Mouse (Mus musculus) left cerebral cortex, adult 2 months (tissue): Measurements from ENCODE around the gene Ficd. TPM values are rescaled to one million over a fixed set of nuclear protein-coding genes. Genes with fewer than 3 reads are reported as not detected.
A peak's percentile ranks its signal among the peaks of the same experiment; 100 is the strongest.

Experiments
- DNase-seq, 2 experiments: peaks; one replicate each; pipeline ENCODE4 v3.0.0; 2021 to 2022; ENCODE audit warnings: low spot score in 2 of 2, mixed read lengths in 1 of 2; ENCODE audit errors: extremely low spot score in 1 of 2
- H3K27ac ChIP-seq: fragments of 200-600 bp; 2 replicates; pipeline ENCODE4 v1.8.1; 2022
- H3K4me3 ChIP-seq: fragments of 200-600 bp; 2 replicates; pipeline ENCODE4 v1.8.1; 2022
- CTCF ChIP-seq: fragments of 200-600 bp; IDR thresholded peaks from 2 replicates; pipeline ENCODE4 v1.8.1; 2022; ENCODE audit warnings: antibody characterized with exemption, mild to moderate bottlenecking, moderate library complexity
- intact Hi-C: fragments of 180-260 bp; cut with DNase I; formaldehyde crosslinking; loops from one replicate; pipeline ENCODE4 v1.15.1; 2025
- total RNA-seq, 2 experiments: library from RNA; stranded (reverse); gene quantifications; 2 replicates each; pipeline ENCODE4 v1.2.3; 2021

Ficd gene
- total RNA-seq, 2 experiments from 2014 or later = 11.1 to 11.3 TPM

DNA sequence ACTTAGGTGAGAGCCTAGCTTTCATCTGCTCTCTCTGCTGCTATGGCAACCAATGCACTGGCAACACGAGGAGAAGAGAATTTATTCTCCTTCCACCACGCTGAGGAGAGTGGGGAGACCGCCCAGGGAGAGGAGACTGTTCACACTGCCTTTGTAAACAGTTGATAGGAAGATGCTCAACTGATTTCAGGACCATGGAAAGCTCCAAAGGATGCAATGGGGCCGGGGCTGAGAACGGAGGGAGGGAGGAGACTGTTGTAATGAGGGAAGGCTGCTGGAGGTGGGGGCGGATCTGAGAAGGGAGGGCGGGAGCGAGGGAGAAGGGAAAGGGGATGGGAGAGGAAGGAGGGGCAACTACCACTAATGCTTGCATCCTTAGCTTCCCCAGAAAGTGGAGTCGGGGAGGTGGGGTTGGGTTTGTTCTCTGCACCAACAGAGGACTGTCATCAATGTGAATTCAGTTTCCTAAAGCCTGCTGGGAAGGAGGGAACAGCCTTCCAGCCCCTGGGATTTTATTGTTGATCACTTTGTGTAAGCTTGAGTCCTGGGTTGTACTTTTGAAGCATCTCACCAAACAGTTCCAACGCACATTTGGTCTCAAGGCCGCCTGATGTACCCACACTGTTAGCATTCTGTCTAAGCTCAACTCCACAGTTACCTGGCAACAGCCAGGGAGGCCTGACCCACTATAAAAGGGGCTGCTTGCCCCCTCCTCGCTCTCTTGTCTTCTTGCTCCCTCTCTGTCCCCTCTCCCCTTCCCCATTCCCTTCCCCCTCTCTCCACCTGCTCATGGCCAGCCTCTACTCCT lies 18.8 kb upstream of the Ficd start:
- TF ChIP-seq CTCF = no peak
- peak; percentile 45 to 68 for DNase-seq
- Histone ChIP-seq H3K4me3 (no peak overlapping the region), H3K27ac (peak overlapping the region; percentile 83)
- intact Hi-C loops = loop anchor here (1.0 kb wide), 1 partner anchor 122 kb away; no protein-coding TSS in a partner anchor

DNA sequence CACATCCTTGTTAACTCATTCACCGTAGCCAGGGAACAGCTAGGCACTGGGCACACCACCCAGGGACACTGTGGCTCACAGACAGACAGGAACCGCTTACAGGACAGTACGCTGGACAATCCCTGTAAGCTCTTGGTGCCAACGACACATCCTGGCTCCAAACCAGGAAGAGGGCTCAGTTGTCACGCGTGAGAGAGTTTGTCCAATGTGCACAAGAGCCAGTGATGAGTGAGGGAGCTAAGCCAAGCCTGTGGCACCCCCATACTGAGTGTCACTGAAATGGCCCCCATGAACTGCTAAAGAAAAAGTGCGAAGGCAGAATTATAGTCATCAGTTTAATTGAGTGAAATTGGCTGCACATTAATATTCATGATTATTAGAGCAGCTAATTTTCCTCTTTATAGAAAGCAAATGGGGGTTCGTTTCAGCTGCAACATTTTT lies 16.4 kb upstream of the Ficd start:
- DNase-seq = no peak
- intact Hi-C loops = no loop called here
- no peak overlapping the region for H3K4me3 ChIP-seq
- H3K27ac ChIP-seq = no peak overlapping the region
- TF ChIP-seq CTCF = no peak

DNA sequence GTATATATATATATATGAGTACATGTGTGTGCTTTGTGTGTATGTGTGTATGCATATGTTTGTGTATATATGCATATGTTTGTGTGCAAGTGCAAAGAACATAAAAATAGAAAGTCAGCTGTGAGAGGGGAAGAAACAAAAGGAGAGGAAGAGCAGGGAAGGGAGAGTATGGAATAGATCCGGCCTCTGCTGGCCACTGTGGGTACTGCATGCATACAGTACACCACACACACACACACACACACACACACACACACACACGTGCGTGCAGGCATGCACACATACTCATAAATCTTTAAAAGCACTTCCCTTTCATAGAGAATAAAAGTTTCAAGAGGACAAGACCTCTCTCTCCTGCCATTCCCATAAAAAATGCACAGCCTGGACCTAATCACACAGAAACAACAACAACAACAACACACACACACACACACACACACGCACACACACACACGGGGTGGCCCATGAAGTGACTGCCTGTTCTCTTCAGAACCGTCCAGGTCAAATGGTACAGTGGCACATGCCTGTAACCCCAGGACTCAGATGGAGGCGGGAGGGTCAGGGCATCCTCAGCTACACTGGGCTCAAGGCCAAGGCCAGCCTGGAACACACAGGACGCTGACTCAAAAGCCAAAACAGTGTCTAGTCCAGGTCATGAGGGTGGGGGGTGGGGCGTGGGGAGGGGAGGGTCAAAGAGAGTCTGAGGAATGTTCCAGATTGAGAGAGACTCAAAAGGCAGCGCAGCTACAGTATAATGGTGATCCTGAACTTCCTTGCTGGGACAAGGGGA lies 13.2 kb upstream of the Ficd start:
- DNase-seq = no peak
- Histone ChIP-seq H3K4me3 (no peak overlapping the region), H3K27ac (no peak overlapping the region)
- intact Hi-C loops = loop anchor here (5.0 kb wide), 1 partner anchor 230 kb away; the partner anchor contains the start of gene Wscd2
- peak; percentile 43 for TF ChIP-seq CTCF

DNA sequence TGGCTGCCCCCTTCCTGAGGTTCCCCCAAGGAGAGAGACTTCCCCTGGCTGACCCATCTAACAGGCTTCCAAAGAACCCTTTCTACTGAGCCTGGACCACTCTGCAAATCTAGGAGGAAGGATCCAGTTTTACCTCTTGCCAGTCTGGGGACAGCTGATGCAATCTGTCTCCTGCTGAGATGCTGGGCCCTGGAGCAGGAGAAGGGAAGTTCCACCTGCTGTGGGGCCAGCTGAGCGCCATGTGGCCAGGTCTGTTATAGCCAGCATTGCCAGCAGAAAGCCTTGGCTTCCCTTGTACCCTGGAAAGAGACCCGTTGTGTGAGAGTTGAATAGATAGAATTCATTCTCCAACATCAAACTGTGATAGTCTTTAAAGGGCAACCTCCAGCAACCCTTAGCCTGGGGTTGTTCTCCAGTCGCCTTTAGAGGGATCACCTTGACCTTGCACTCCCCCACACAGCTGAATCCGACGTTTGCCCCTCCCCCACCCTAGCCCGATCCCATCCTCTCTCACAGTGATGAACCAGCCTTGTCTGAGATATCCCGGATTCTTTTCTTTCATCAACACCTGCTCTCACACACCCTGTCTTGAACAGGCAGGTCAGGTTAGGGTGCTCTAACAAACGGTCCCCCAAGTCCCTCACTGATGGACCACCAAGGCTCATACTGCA lies 11.9 kb upstream of the Ficd start:
- intact Hi-C loops = loop anchor here (1.0 to 5.0 kb wide), 3 partner anchors 231 to 350 kb away; partner anchors contain the start of gene Wscd2
- Histone ChIP-seq H3K27ac (no peak overlapping the region), H3K4me3 (no peak overlapping the region)
- no peak for DNase-seq
- TF ChIP-seq CTCF = no peak

DNA sequence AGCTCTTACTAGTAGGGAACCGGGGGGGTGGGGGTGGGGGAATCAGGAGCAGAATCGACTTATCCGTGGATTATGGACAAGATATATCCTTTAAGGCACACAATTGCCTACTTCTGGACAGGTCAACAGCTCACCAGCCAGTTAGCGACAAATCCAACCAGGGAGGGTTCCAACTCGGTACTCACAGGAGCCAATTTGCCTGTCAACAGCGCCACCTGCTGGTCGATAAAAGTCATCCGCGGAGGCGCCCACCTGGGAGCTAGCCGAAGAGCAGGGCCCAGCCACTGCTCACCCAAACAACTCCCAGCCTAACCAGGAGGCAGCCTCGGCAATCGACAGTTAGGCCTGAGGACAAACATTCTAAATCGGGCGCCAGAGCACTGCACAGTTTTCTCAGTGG lies 11.2 kb upstream of the Ficd start, which contains the start of gene 1700069L16Rik:
TSS of gene 1700069L16Rik (minus strand) at position 327 of the 400 bp plus-strand sequence.
- DNase-seq = peak; percentile 84 to 85
- intact Hi-C loops = loop anchor here (1.0 to 5.0 kb wide), 3 partner anchors 232 to 351 kb away; partner anchors contain the start of gene Wscd2
- peak; percentile 85 for TF ChIP-seq CTCF
- H3K4me3 ChIP-seq = no peak within 1 kb of the TSS
- no peak within 1 kb of the TSS for H3K27ac ChIP-seq

DNA sequence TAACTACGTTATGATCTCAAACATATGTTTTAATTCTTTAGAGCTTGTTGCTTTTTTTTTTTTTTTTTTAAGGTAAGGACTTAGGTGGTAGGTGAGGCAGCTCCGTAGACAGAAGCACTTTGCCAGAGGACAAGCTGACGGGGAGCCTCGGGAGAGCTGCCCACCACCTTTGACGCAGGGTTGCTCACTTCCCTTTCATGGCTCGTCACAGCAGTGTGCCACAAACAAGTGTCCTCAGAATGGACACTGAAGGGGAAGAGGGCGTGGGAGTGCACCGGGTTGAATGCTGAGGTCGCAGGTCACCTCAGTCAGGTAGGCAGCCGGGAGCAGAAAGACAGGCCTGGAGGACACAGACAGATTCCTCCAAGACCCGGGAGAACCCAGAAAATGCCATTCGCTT lies 10.2 kb upstream of the Ficd start:
- intact Hi-C loops = no loop called here
- no peak for DNase-seq
- no peak for TF ChIP-seq CTCF
- H3K27ac ChIP-seq = no peak overlapping the region
- no peak overlapping the region for H3K4me3 ChIP-seq

DNA sequence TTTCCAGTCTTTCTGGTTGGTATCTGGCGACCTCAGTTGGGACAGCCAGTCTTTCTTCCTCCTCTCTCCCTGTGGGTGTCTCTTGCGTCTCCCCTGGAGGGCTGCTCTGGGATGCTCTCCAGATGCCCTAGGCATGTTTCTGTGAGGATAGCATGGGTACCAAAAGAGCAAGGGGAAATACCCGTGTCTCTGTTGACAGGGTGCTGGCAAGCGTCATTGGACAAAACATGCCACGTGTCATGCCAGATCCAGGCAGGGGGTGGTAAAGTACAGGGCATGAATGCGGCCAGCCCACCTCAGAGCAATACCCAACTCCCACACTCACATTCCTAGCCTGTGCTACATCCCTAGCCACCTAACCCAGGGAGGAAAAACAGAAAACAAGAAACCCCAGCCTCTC lies 9.0 kb upstream of the Ficd start:
- Histone ChIP-seq H3K4me3 (no peak overlapping the region), H3K27ac (no peak overlapping the region)
- no peak for TF ChIP-seq CTCF
- DNase-seq = no peak
- intact Hi-C loops = no loop called here

DNA sequence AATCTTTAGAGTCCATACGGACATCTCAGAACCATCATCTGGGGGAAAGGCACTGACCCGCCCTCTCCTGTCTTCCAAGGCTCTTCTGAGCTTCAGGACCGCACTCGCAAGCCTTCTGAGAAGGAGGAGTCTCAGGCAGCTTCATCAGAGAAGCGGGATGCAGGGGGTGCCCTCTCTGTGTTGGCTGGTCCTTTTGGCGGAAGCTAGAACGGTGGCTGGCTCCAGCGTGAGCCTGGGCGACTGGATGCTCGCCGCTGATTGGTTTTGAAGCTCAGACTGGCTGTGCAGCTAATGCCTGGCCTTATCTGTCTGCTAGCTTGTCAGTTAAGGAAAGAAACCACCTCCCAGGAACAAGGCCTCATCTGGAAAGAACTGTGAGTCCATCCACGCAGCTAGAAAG lies 8.4 kb upstream of the Ficd start:
- no peak for DNase-seq
- no peak for TF ChIP-seq CTCF
- H3K27ac ChIP-seq = no peak overlapping the region
- intact Hi-C loops = no loop called here
- no peak overlapping the region for H3K4me3 ChIP-seq

DNA sequence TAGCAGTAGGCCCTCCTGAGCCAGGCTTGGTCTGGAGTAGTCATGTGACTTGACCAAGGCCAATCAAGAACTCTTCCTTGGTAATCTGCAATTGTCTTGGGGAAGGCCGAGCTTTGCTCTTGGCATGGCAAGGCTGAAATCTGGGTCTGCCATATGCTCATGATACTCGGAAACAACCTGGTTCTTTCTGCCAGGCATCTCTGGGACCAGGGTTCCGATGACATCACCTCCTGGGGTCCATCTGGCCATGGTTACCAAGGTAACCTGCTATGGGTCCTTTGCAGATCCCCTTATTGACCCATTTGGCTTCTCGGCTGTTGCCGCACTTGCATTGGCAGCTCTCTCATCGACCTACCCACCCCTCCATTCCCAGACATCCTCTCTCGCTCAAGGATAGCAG lies 7.6 kb upstream of the Ficd start:
- Histone ChIP-seq H3K27ac (no peak overlapping the region), H3K4me3 (no peak overlapping the region)
- no peak for DNase-seq
- intact Hi-C loops = loop anchor here (1.0 kb wide), 1 partner anchor 362 kb away; no protein-coding TSS in a partner anchor
- no peak for TF ChIP-seq CTCF

DNA sequence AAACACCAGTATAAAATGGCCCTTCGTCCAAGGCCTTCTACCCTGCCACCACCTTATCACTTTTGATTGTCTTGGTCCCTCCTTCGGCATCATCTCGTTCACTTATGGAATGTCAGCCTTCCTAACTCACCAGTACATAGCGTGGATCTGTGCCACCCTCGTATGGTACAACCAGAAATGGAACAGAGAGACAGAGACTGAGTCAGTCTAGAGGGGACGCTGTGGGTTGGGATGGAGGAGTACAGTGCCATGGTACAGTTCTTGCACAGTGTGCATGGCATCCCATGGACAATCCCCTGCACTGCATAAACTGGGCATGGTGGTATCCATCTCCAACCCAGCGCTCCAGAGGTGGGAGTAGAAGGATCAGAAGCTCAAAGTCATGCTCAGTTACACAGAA lies 6.9 kb upstream of the Ficd start:
- intact Hi-C loops = loop anchor here (1.0 kb wide), 1 partner anchor 362 kb away; no protein-coding TSS in a partner anchor
- no peak overlapping the region for H3K4me3 ChIP-seq
- no peak overlapping the region for H3K27ac ChIP-seq
- TF ChIP-seq CTCF = no peak
- DNase-seq = no peak

DNA sequence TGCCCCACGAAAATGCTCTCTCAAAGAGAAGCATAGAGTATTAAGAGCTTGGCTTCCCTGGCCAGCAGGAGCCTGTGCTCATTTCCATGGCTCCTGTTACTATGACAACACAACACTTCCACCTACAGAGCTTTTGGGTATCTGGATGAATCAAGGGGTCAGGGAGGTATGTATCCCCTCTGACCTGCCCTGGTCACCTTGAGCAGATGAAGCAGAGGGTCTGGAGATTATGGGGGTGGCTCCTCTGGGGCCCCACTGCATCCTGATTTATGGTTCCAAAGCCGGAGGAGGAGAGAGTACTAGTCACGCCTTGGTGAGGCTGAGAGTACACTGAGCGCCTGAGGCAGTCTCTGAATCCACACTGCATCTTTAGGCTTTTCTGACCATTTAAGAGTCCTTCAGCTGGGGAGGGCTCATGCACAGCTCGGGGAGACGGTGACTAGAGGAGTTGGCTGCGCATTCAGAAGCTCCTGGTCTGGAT lies 4.9 kb upstream of the Ficd start:
- intact Hi-C loops = no loop called here
- H3K4me3 ChIP-seq = no peak overlapping the region
- peak in 1 of 2 experiments; percentile 34 for DNase-seq
- no peak for TF ChIP-seq CTCF
- peak overlapping the region; percentile 78 for H3K27ac ChIP-seq

DNA sequence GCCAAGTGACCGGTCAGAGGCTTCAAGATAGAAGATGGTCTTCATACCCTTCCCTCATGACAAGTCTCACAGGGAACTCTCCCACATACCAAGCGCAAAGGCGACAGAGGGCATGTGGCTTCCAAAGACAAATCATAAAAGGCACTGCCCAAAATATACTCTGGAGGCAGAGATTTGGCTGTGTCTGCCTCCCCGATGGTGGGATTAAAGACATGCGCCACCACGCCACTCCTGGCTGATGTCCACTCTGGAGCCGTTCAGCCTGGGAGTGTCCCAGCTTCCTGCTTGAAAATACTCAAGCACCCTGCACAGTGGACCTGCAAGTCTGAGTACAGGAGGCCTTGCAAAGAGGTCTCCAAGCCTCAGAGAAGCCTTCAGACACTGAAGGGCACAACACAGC lies 4.4 kb upstream of the Ficd start:
- no peak for TF ChIP-seq CTCF
- no peak for DNase-seq
- Histone ChIP-seq H3K27ac (peak overlapping the region; percentile 78), H3K4me3 (no peak overlapping the region)
- intact Hi-C loops = no loop called here
